Mouse (Mus musculus) urinary bladder, adult 18-20 months (tissue): Measurements from ENCODE around the gene Olfr19.
"Not testable (repeated sequence)": the region's sequence is repeated elsewhere in the genome, so short reads cannot be mapped to it uniquely, and the experiment has no call there.

ENCODE experiments used
- DNase-seq, 2 experiments: peaks; one replicate each; pipeline ENCODE4 v3.0.0; 2022; ENCODE audit warnings: low spot score in 2 of 2, mixed read lengths in 2 of 2

Olfr19 gene

DNA sequence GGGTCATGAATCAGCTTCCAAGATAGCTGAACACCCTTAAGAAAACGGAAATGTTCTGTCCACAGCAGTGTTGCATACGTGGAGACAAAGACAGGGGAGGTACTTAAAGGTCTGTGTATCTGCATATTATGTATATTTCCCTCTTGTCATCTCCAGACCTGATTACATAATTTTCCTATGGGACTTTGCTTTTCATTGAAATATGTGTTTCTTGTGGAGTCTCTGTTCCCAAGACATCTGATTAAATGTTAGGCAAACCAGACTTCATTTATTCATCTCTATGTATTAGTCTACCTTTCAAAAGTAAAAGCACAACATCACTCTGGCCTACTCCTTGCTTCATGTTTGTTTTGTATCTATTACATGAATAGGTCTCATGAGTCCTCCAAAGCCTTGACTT lies at the start of gene Olfr19:
Gene Olfr19, minus strand, starts transcription at position 101 of the 400 bp plus-strand sequence.
- no peak for DNase-seq

- no peak for DNase-seq
Measured at GRCm38 (mm10) chr16:16684975-16685374, 8.8 kb upstream of the Olfr19 start.

- DNase-seq, result no peak
Measured at GRCm38 (mm10) chr16:16684053-16684452, 7.8 kb upstream of the Olfr19 start.

DNA sequence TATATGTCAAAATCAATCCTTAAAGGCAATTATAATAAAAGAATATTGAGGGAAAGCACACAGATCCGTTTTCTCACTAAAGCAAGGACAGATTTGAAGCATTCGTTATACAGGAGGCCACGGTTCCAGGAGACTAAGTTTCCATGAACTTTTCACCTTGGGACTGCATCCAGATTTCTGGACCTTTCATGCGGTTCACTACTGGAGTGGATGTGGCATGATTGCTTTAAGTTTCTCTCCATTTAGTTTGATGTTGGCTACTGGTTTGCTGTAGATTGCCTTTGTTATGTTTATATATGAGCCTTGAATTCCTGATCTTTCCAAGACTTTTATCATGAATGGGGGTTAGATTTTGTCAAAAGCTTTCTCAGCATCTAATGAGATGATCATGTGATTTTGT lies 11.2 kb downstream of the Olfr19 start:
- no peak for DNase-seq

DNA sequence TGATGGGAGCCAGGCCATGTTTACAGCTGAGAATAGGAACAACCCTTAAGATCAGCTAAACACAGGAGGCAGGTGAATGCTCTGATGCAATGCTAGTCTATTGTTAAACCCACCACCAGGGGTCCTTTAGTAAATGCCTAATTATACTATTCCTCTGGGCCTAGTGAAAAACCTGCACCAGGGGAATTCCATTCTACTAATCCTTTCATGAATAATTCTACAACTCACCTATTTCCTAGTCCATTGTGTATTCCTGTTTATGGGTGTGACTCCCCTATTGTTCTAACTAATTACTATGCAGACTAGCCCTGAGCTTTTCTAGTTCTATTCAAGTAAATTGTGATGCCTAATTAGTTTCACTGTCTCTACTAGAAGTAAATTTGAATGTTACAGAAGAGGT lies 11.7 kb downstream of the Olfr19 start:
- DNase-seq, result not testable (repeated sequence)

DNA sequence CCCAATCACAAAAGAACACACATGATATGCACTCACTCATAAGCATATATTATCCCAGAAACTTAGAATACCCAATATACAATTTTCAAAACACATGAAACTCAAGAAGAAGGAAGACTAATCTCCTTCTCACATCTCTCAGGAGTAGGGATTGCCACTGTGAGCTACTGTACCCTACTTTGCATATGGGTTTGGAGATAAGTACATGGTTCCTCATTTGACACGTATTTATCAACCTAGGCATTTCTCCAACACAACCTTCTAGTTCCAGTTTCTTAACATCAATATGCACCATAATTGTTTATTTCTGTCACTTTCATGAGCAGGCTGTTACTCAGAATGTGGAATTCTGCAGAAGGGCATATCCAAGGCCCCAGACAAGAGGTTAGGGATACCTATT lies 31.1 kb downstream of the Olfr19 start:
- DNase-seq, result no peak

DNA sequence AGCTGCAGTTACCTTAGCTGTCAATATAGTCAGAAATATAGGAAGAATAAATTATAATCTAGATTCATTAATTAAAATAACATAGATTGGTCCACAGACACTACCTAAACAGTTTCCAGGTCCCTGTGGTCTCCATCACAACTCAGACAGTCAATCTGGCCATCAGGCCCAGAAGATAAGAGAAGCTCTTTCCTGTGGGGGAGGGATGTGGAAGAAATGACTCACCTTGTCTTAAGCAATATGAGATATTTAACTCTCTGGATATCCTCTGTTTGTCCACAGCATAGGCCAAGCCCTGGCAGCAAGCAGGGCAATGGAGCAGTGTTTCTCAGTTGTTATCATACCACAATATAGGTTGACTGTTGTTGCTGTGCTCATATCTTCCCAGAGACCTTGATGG lies 42.5 kb downstream of the Olfr19 start:
- DNase-seq, result no peak
